Mouse (Mus musculus) large intestine, adult 2 months (tissue): Measurements from ENCODE around the gene Izumo2. TPM values are rescaled to one million over a fixed set of nuclear protein-coding genes. Genes with fewer than 3 reads are reported as not detected.

Source experiments
- DNase-seq: peaks from one replicate; pipeline ENCODE4 v3.0.0-alpha.2; 2012; ENCODE audit warnings: low read depth, low spot score
- WGBS: fragments of 180-500 bp; shearing (Covaris S2); methylation state at CpG from one replicate; pipeline ENCODE4 v1.1.7; 2018; 5-methylcytosine and 5-hydroxymethylcytosine counted together
- polyA plus RNA-seq: library from polyadenylated mRNA; depleted of rRNA; stranded (reverse); fragments of >200 nt; gene quantifications from 2 replicates; pipeline ENCODE4 v1.2.3, GENCODE M21; 2012; rRNA removed

Izumo2 gene
- polyA plus RNA-seq = not detected in 2 replicates

DNA sequence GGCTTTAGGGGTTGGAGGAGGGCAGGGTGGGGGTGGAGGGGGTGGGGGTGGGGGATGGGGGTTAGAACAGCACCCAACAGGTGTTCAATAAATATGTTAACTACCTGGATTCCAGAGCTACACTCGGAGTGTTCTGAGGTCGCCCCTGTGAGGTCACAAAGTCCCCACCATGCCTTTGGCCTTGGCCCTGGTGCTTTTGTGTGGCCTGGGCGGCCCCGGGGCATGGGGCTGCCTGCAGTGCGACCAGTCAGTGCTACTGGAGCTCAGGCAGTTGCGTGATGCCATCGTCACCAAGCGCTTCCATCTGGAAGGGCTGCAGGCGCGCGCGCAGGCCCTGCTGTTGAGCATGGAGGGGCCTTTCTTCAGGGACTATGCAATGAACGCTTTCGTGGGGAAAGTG is at the start of gene Izumo2:
TSS of gene Izumo2 (plus strand) at position 169 of the 400 bp plus-strand sequence.
- DNase-seq = no peak
- WGBS = 77% methylated on average over 14 of the region's 14 CpGs

DNA sequence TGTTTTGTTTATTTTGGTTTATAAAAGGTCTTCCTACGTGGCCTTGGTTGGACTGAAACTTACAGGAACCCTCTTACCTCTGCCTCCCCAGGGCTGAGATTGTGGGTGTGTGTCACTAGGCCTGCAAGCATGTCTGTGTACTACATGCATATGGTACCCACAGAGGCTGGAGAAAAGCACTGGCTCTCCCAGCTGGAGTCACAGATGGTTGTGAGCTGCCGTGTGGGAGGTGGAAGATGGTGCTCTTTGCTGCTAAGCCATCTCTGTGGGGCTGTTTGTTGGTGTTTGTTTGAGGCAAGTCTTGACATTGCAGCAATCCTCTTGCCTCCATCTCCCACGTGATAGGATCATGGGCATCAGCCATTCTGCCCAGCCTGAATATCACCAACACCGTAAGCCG is 47.3 kb upstream of the Izumo2 start:
- no peak for DNase-seq
- 81% methylated on average over 5 of the region's 5 CpGs for WGBS

DNA sequence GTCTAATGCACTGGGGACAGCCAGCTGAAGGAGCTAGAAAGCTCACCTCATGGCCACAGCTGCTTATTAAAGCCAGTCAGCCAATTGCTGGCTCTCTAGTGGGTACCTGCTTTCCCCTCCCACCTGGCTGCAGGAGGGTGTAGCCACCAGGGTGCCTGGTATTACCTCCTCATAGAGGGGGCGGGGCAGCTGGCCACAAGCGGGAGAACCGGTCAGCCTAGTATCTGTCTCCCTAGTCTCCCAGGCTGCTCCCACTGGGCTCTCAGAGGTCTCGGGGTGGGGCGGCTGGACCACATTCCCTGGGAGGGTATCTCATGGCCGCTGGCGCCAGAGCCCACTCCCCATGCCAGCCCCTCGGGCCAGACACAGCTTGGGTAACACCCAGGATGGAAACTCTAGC is 46.4 kb upstream of the Izumo2 start:
- DNase-seq = no peak
- WGBS = 9% methylated on average over 8 of the region's 8 CpGs

DNA sequence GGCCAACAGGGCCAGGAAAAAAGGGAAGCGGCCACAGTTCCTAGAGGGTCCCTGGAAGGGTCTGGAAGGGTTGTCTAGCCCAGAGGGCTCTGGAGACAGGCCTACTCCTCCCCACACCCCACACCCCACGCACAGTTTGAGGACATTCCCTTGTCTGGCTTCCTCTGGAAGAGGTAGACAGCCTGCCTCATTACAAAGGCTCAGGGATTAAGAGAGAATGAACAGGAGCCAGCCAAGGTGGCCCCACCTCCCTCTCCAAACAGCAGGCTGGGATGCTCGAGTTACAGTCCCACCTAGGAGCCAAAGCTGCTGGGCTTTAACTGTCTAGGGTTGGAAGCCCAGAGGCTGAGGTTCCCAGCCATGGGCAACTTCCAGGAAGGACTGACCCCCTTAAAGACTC is 46.0 kb upstream of the Izumo2 start:
- 17% methylated on average over 3 of the region's 3 CpGs for WGBS
- no peak for DNase-seq

DNA sequence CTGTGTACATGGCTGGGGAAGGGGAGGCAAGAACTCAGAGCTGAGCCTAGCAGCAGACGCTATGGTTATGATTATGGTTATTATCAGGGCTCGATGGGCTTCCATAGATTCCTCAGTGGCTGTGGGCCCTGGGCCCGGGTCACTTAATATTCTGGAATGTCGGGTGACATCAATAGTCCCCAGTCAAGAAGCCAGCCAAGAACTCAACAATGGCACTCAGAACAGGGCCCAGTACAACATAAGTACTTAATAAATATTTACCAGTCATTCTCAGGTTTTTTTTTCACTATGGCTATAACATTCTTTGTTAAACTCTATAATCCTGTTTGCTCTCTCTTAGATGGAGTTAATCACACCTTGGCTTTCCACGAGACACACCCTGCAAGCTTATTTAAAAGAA is 45.0 kb upstream of the Izumo2 start:
- 70% methylated on average over 5 of the region's 5 CpGs for WGBS
- no peak for DNase-seq

DNA sequence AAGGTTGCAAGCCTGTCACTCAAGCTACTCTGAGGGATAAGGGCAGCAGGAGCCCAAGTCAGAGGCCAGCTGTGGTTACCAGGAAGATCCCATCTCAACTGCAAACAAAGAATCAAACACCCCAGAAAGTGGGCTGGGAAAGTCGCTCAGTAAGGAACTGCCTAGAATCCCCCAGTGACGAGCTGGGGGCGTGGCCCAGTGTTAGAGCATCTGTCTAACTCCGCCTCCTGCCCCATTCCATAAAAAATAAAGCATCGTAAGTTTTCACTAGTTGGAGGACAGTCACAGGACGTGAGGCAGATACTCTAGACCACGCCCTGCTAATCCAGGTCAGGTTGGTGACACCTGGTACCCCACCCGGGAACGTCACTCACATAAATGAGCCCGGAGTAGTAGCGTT is 43.8 kb upstream of the Izumo2 start:
- WGBS = 36% methylated on average over 11 of the region's 11 CpGs
- no peak for DNase-seq

DNA sequence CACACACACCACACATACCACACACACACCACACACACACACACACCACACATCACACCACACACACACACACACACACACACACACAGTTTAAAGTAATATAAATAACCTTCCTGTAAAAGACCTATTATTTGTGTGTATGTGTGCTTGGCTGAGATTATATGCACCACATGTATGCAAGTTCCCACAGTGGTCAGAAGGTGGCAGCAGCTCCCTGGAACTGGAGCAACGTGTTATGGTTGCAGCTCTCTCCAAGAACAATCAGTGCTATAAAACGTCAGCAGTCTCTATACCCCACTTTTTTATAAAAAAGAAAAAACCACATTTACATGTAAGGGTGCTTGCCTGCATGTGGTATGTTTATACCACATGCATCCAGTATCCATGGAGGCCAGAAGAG is 42.1 kb upstream of the Izumo2 start:
- DNase-seq = no peak
- 61% methylated on average over 2 of the region's 2 CpGs for WGBS

DNA sequence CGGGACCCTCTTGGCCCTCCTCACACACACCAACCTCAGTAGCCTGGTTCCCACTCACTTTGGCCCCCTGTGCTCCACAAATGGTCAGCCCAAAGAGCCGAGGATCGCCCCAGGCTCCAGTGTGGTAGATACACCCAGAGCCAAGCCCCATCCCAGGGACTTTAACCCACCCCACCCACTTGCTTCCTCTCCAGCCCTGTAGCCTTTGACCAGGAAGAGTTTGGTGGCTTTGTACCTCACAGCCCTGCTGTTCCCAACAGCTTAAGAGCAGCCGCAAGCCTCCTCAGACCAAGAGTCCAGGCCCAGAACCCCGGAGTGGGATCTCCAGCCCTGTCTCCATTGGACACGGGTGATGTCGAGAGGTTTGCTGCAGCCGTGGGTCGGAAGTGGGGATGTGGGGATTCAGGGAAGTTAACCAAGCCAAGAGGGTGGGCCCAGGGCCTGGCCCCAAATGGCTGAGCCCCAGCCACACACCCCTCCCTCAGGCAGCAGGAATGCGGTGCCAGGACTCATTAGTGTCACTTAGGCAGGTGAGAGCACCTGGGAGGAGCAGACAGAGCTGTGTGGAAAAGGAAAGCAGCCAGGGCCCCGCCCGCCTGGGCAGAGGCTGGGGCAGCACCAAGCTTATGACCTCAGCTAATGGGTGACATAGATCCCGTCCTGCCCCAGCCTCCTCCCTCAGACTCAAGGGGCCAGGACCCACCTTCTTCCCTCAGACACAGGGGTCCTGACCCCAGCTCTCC is 40.4 kb upstream of the Izumo2 start:
- peak; percentile 89 for DNase-seq
- 19% methylated on average over 13 of the region's 13 CpGs for WGBS

DNA sequence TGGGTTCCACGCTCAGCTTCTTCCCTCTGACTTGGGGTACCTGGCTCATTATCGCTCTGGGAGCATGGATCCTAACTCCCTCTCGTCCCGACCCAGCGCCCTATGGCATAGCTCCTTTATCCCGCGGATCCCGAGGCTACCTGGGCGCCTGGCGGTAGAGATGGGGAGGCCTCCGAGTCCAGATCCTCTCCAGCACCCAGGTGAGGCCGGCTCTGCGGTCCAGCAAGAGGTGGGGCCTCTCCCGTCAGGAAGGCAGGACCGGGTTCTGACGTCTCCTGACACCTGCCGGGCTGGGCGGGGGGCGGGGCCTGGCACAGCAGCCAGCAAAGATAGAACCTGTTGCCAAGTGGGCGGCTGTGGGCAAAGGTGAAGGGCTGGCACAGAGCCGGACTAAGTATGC is 39.4 kb upstream of the Izumo2 start:
- 8% methylated on average over 21 of the region's 21 CpGs for WGBS
- no peak for DNase-seq

DNA sequence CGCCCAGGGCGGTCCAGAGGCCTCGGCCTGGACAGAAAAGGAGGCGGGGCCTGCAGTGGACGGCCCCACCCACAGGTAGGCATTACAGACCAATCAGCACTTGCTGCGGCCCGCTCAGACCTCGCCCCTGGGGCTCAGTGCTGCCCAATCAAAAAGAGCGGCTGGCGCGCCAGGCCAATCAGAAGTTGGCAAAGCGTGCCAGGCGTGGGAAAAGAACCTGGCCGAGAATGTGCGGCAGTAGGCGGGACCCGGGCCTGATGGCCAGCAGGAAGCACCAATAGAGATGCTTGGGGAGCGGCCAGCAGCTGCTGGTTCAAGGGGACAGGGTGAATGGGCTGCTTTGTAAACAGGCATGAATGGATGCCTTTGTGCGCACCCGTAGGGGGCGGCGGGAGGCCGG is 37.7 kb upstream of the Izumo2 start, which contains the start of gene Myh14:
TSS of gene Myh14 (minus strand) at position 41 of the 400 bp plus-strand sequence.
- peak; percentile 88 for DNase-seq
- 3% methylated on average over 23 of the region's 23 CpGs for WGBS

DNA sequence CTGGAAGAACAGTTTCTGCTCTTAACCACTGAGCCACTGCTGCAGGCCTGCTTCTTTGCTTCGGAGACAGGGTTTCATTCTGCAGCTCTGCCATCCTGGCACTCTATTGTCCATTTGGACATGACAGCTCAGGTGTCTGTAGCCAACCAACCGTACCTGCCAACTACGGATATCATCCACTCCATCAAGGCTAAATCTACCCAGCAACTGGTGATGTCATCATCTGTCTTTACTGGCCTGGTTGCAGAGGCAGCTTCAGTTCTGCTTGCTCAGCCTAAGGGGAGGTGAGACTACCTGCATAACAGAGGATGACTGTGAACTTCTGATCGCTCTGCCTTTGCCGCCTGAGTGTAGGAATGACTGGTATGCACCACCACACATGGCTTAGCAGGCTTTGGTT is 36.3 kb upstream of the Izumo2 start:
- no peak for DNase-seq
- 68% methylated on average over 5 of the region's 5 CpGs for WGBS

DNA sequence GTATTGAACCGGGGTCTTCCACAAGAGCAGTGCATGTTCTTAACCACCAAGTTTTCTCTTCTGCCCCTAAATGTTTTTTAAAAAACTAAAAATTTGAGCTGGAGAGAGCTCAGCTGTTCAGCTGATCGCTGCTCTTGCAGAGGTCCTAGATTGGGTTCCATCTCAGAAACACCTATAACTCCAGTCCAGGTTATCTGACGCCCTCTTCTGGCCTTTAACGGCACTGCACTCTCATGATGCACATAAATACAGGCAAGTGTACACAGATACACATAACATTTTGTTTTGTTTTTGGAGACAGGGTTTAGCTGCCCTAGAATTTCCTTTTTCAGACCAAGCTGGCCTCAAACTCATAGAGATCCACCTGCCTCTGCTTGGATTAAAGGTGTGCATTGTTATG is 34.0 kb upstream of the Izumo2 start:
- WGBS = 79% methylated on average over 4 of the region's 4 CpGs
- no peak for DNase-seq

DNA sequence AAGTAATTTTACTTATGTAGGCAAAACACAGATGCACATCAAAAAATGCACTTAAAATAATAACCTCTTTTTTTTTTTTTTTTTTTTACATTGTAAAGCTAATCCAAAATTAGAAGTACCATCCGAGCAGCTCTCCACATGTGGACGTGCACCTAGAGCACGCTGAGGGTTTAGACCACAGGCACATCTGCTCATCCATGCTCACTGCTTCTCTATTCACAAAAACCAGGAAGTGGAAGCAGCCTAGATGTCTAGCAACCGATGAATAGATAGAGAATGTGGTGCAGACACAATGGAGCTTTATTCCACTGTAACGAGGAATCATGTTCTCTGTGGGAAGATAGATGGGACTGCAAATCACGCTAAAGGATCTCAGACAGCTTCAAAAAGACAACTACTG is 33.4 kb upstream of the Izumo2 start:
- DNase-seq = no peak
- 77% methylated on average over 6 of the region's 6 CpGs for WGBS

DNA sequence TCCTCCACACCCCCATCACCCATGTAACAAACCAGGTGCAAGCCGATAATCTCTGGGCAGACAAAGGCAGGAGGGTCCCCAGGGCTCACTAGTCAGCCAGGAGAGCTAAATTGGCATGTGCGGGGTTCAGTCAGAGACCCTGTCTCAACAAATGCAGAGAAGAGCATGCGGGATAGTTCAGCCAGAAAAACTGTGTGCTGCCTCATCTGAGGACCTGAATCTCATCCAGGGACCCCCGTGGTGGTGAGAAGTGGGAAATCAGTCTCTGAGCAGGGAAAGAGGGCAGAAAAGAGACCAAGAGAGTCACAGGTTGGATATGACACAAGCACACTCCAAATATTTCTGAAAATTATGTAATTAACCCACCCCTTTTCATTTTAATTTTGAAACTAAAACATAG is 32.4 kb upstream of the Izumo2 start:
- DNase-seq = no peak
- WGBS = 68% methylated on average over 4 of the region's 4 CpGs

DNA sequence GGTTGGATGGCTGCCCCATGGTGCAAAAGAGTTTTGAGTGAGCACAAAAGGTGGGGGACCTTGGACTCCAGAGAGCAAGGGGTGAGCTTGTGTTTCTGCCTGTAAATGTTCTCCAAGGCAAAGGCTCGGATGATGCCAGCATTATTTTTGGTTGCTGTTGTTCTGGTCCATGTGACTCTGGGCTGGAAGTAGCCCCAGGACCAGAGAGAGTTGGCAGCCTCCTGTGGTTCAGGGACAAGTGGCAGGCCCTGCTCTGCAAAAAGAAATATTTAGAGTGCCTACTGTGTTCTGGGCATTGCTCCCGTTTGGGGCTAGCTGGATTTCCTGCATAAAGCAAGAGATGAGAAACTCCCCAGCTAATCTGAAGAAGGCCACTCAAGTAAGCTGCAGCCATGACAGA is 31.9 kb upstream of the Izumo2 start:
- no peak for DNase-seq
- WGBS = 55% methylated on average over 2 of the region's 2 CpGs

DNA sequence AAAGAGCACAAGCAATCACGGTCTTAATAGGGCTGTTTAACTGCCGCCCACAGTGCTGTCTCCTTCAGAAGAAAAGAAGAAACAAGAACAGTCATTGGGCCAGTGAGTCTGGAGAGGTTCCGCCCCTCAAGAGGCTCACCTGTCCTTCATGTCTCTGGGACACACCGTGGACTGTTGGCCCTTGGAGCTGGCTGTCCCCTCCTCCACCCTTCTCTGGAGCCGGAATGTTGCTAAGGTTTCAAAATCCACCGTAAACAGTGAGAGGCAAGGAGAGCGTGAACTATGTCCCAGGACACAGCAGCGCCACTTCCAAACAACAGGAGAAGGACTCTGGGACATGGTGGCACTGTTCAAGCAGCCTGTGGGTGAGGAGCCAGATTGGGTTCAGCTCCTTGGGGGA is 24.9 kb upstream of the Izumo2 start:
- 21% methylated on average over 8 of the region's 8 CpGs for WGBS
- peak; percentile 94 for DNase-seq

DNA sequence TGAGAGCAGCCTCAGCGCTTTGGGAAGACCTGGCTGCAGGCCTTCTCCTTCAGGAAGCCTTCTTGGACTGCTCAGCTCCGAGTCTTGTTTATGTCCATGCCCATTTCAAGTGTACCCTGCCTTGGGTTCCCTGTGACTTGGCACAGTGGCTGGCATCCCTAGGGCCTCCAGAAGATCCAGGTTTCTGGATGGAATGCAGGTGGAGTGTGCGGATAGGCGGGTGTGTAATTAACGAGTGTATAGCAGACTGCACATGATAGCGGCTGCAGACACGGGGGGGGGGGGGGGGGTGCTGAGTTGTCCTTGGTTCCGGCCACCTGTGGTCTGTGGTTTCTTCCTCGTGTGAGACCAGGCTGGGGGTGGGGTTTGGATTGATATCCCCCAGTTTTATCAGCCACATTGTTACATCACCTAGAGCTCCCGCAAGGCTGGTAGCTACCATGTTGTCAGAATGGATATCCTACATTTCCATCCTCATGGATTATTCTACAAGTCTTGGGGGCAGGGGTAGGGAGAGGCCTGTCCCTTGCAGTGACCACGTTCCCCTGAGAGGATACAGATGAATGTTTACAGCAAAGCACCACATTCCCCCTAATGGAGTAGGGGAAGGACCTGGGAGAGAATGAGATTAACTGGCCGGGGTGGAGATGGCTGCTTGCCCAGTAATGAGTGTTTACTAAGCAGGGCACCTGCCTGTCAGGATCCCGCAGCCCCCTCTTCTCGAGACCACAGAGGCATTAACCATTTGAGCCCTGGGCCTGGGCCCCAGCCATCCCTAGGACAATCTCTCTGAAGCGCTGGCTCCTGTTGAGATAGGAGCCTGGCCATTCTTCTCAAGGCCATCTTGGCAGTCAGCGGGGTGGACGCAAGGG is 22.8 kb upstream of the Izumo2 start:
- DNase-seq = no peak
- WGBS = 34% methylated on average over 17 of the region's 17 CpGs

DNA sequence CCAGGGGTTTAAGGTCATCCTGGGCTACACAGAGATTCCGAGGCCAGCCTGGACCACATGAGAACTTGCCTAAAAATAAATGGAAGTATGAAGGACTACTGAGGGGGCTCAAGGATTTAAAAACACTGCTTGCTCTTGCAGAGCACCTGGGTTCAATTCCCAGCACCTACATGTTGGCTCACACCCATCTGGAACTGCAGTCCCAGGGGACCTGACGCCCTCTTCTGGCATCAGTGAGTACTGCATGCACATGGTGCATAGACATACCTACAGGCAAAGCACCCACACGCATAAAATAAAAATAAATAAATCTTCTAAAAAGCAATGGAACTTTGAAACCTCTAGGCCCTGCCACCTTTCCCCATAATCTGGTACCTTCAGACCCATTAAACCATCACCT is 19.7 kb upstream of the Izumo2 start:
- DNase-seq = no peak
- WGBS = 72% methylated on average over 3 of the region's 3 CpGs

DNA sequence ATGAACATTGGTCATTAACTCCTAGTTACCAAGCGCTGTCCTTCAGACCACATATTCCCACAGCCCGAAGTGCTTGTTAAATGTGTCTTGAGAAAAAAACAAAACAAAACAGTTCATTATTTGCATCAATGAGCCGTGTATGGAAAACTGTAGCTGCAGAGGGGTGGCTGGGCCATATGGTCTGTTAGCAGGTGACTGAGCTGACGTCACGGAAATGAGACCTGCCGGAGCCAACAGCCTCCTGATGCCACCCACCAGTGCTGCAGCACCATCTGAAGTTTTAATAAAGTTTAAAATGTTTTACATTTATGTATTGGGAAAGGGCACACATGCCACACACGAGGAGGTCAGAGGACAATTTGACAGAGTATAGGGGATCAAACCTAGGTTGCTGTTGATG is 19.2 kb upstream of the Izumo2 start:
- WGBS = 94% methylated on average over 7 of the region's 7 CpGs
- DNase-seq = no peak

DNA sequence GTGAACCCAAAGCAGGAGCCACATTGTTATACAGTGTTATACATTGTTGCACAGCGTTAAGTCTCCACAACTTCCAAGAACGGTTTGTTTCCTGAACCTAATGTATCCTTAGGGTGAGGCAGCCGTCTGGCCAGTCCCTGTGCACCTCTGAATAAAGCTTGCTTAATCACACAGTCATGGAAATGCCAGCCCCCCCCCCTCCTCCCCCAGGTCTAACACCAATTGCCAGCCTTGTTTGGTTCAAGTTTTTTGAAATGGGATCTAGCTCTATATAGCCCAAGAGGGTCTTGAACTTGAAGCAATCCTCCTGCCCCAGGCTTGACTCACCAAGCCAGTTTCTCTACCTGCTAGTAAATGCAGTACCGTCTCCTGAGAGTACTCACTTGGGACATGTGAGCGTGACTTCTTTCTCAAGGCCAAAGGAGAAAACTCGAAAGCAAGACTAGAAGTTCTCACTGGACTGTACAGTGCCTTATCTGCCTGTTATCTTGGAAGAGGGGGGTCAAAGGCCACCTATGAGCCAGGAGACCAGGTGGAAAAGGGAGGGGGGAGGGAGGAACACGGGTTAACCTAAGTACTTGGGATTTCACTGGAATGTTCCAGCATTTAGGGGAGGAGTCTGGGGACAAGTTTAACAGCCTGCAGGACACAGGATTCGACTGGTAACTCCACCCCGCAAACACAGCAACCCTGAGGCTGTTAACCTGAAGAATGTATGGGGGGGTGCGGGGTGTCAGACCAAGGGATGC is 14.9 kb upstream of the Izumo2 start:
- WGBS = 27% methylated on average over 10 of the region's 10 CpGs
- no peak for DNase-seq
